Comparison of ENCODE assay signal across 8 mouse cellular contexts in the genomic region with DNA sequence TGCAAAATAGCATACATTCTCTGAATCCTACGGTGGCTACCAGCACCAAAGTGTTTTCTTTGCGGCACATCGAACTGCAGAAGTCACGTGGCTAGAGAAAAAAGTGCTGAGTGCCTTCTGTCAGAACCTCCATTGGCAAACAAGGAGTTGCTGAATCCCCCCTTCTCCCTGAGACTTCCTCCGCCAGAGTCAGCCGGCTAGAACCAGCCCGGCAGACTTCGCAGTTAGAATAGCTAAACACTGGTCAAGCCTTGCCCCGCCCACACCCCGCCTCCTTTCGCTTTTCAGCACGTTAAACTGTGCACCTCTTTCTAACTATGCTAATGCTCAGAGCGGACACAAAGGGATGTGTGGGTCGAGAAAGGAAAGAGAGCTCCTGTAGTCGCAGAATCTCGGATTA. TPM values are rescaled to one million over a fixed set of nuclear protein-coding genes. Genes with fewer than 3 reads are reported as not detected.
DNase-seq lines count a peak whose midpoint lies in the region; ATAC-seq and TF ChIP-seq lines count a peak whose summit lies in the region.

No protein-coding gene starts in this region.

- no peaks in the 10 kb centered on the region for H3K27me3 ChIP-seq in limb, embryonic 14.5 days (ENCODE audit: control insufficient read depth, insufficient read depth, low read length)
- H3K27me3 ChIP-seq in midbrain, embryonic 13.5 days = peaks cover 3% of the 10 kb centered on the region; the same call in 1 of the 2 replicates

- peak; percentile 77 for DNase-seq in ovary, adult 18-20 months (ENCODE audit: low spot score)
- DNase-seq in ovary, postnatal 10 days (ENCODE audit: low spot score) = no peak
- DNase-seq in embryo, embryonic 11 days = peak; percentile 96
- DNase-seq in heart, adult 9 months (ENCODE audit: low spot score in 2 of 2) = peak; percentile 53 to 61
- peak; percentile 85 for DNase-seq in kidney, adult 18-20 months
- peak; percentile 92 for DNase-seq in limb, embryonic 14.5 days (ENCODE audit: low spot score)
- DNase-seq in spleen, postnatal 36 days (ENCODE audit: low spot score in 2 of 2) = peak; percentile 36 to 43

- ATAC-seq in limb, embryonic 14.5 days (ENCODE audit: low FRiP score, low read depth) = peak; percentile 90
- ATAC-seq in midbrain, embryonic 13.5 days = peak; percentile 80

- no peaks in the 10 kb centered on the region for H3K9me3 ChIP-seq in limb, embryonic 14.5 days (ENCODE audit: control insufficient read depth, low read length)
- no peaks in the 10 kb centered on the region for H3K9me3 ChIP-seq in midbrain, embryonic 13.5 days

- WGBS in limb, embryonic 14.5 days = under 1% methylated on average over 16 of the region's 16 CpGs
- WGBS in midbrain, embryonic 13.5 days = under 1% methylated on average over 16 of the region's 16 CpGs

- TF ChIP-seq POLR2A in limb, embryonic 14.5 days (IDR thresholded peaks at IDR 0.05; ENCODE audit: borderline replicate concordance, extremely low read depth, insufficient read depth, insufficient read length) = peak; percentile 82; the same call in 1 of the 2 replicates

- H3K27ac ChIP-seq in limb, embryonic 14.5 days (replicated peaks; ENCODE audit: low read depth, low read length) = peak overlapping the region; percentile 78
- peak overlapping the region; percentile 81 for H3K27ac ChIP-seq in midbrain, embryonic 13.5 days

- peak overlapping the region; percentile 67 for H3K9ac ChIP-seq in limb, embryonic 14.5 days (ENCODE audit: low read depth, low read length, severe bottlenecking)
- H3K9ac ChIP-seq in midbrain, embryonic 13.5 days (replicated peaks) = peak overlapping the region; percentile 56

- H3K4me2 ChIP-seq in limb, embryonic 14.5 days (replicated peaks; ENCODE audit: low read depth, low read length, severe bottlenecking) = peak overlapping the region; percentile 64
- H3K4me2 ChIP-seq in midbrain, embryonic 13.5 days (replicated peaks) = peak overlapping the region; percentile 58

- H3K4me1 ChIP-seq in limb, embryonic 14.5 days (ENCODE audit: control insufficient read depth, insufficient read depth, low read length) = peaks cover 25% of the 10 kb centered on the region
- peaks cover 49% of the 10 kb centered on the region for H3K4me1 ChIP-seq in midbrain, embryonic 13.5 days (replicated peaks)

- peak overlapping the region; percentile 36 for H3K4me3 ChIP-seq in limb, embryonic 14.5 days (replicated peaks; ENCODE audit: low read length)
- peak overlapping the region; percentile 39 for H3K4me3 ChIP-seq in midbrain, embryonic 13.5 days (replicated peaks)

- H3K36me3 ChIP-seq in limb, embryonic 14.5 days (ENCODE audit: control insufficient read depth, insufficient read depth, low read length) = no peaks in the 10 kb centered on the region
- H3K36me3 ChIP-seq in midbrain, embryonic 13.5 days = no peaks in the 10 kb centered on the region

RNA-seq across cellular contexts. Expression of gene Rimklb, which starts 7.0 kb away (rescaled TPM):
- polyA plus RNA-seq in limb, embryonic 14.5 days (2012; rRNA removed) = 28.4 and 43.3 TPM in 2 replicates
- polyA plus RNA-seq in limb, embryonic 14.5 days (2014; fragmentation: Nextera tagmentation; extraction: Ambion mirVana) = 18.2 and 27.2 TPM in 2 replicates
- polyA plus RNA-seq in midbrain, embryonic 13.5 days (2015; fragmentation: Nextera tagmentation; extraction: Ambion mirVana) = 98.2 and 104 TPM in 2 replicates

RNA-seq across cellular contexts. Expression of gene Mfap5, which starts 14.1 kb away (rescaled TPM):
- polyA plus RNA-seq in limb, embryonic 14.5 days (2012; rRNA removed) = 19.3 and 33.5 TPM in 2 replicates
- 35.6 and 47.3 TPM in 2 replicates for polyA plus RNA-seq in limb, embryonic 14.5 days (2014; fragmentation: Nextera tagmentation; extraction: Ambion mirVana)
- 1.7 and 1.8 TPM in 2 replicates for polyA plus RNA-seq in midbrain, embryonic 13.5 days (2015; fragmentation: Nextera tagmentation; extraction: Ambion mirVana)
